Comparison of ENCODE assay signal across 11 mouse cellular contexts in the genomic region with DNA sequence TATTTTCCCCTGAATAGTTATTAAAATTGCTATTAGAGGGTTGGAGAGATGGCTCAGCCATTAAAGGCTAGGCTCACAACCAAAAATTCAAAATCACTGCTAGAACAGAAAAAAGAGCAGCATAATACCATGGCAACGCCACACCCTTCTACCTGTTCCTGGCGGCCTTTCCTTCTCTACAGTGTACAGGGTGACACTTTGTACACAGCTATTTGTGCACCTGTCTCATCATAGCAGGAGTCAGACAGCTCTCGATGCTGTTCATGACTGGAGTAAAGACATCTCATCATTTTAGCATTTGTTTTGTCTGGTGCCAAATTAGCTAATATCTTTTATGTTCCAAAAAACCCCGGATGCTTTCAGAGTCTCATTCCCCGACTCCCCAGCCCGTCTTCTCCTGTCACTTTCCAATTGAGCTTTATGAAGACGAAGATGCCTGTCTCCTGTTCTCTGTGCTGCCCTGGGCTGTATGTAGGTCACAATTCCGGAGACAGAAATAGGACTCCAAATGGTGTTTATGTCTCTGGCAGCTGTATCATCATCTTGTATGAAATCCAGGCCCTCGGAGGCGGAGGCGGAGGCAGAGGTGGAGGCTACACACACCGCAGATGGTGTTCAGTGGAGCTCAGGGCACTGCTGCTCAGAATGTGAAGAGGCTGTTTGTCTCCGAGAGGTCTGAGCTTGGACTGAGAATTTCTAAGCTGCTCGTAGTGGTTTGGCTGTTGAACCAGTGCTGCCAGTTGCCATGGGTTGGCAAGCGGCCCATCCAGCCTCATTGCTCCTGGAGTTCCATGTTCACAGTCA.
DNase-seq lines count a peak whose midpoint lies in the region; ATAC-seq and TF ChIP-seq lines count a peak whose summit lies in the region.
"Had no signal": no experiment of that assay in that cellular context is flagged by ENCODE, and none has a peak within 500 bp of the region (broad histone marks: within the 10 kb centered on the region; RNA-seq: fewer than 3 reads in every experiment).

No protein-coding gene starts in this region.

- H3K4me1 ChIP-seq in hindbrain, postnatal 0 days (ENCODE audit: insufficient read depth, low read length): no peaks in the 10 kb centered on the region
- no peaks in the 10 kb centered on the region for H3K4me1 ChIP-seq in hindbrain, embryonic 14.5 days (replicated peaks; ENCODE audit: control insufficient read depth, insufficient read depth, low read length)
- H3K4me1 ChIP-seq: heart, embryonic 13.5 days; liver, embryonic 13.5 days had no signal

- peak; percentile 43 for DNase-seq in hindbrain, postnatal 0 days (ENCODE audit: low spot score)
- DNase-seq in hindbrain, embryonic 14.5 days (ENCODE audit: low spot score): no peak
- peak; percentile 64 to 72 for DNase-seq in frontal cortex, postnatal 14 days (ENCODE audit: low spot score in 2 of 2)
- peak; percentile 75 to 77 for DNase-seq in left cerebral cortex, adult 2 months (ENCODE audit: extremely low spot score in 1 of 2, low spot score in 2 of 2)
- DNase-seq in right cerebral cortex, adult 2 months (ENCODE audit: low spot score in 2 of 2): peak; percentile 86
- DNase-seq in adrenal gland, adult 2 months: no peak
- DNase-seq in yolk sac, embryonic 10.5 days (ENCODE audit: low spot score): no peak
- DNase-seq in kidney, adult 8-10 months: no peak
- DNase-seq: liver, embryonic 13.5 days had no signal

- H3K4me3 ChIP-seq in hindbrain, postnatal 0 days (ENCODE audit: low read length): no peak overlapping the region
- H3K4me3 ChIP-seq in hindbrain, embryonic 14.5 days (replicated peaks; ENCODE audit: low read length): no peak overlapping the region
- H3K4me3 ChIP-seq in left cerebral cortex, adult 2 months: no peak overlapping the region
- H3K4me3 ChIP-seq: heart, embryonic 13.5 days; liver, embryonic 13.5 days had no signal

- no peak overlapping the region for H3K9ac ChIP-seq in hindbrain, postnatal 0 days (replicated peaks; ENCODE audit: low read length)
- no peak overlapping the region for H3K9ac ChIP-seq in hindbrain, embryonic 14.5 days
- H3K9ac ChIP-seq: heart, embryonic 13.5 days; liver, embryonic 13.5 days had no signal

- intact Hi-C loops in left cerebral cortex, adult 2 months (cut with DNase I): loop anchor here (2.0 to 5.0 kb wide), 3 partner anchors 91 to 334 kb away; no protein-coding TSS in a partner anchor

- ATAC-seq in hindbrain, postnatal 0 days: 0 out of 2 replicates have a peak, but pooled peaks have one; percentile 45
- ATAC-seq in hindbrain, embryonic 14.5 days (ENCODE audit: low FRiP score): no peak

- 64% methylated on average over 15 of the region's 15 CpGs for WGBS in hindbrain, postnatal 0 days
- WGBS in hindbrain, embryonic 14.5 days: 82% methylated on average over 15 of the region's 15 CpGs

- H3K9me3 ChIP-seq in hindbrain, postnatal 0 days (ENCODE audit: low read length): no peaks in the 10 kb centered on the region
- H3K9me3 ChIP-seq in hindbrain, embryonic 14.5 days (ENCODE audit: control insufficient read depth, low read length): no peaks in the 10 kb centered on the region
- H3K9me3 ChIP-seq: heart, embryonic 13.5 days; liver, embryonic 13.5 days had no signal

- H3K27me3 ChIP-seq in hindbrain, postnatal 0 days (ENCODE audit: insufficient read depth, low read length): no peaks in the 10 kb centered on the region
- no peaks in the 10 kb centered on the region for H3K27me3 ChIP-seq in hindbrain, embryonic 14.5 days (ENCODE audit: control insufficient read depth, insufficient read depth, low read length)
- H3K27me3 ChIP-seq: CH12.LX; liver, embryonic 13.5 days had no signal

- H3K4me2 ChIP-seq in hindbrain, postnatal 0 days (ENCODE audit: low read depth, low read length): no peak overlapping the region
- no peak overlapping the region for H3K4me2 ChIP-seq in hindbrain, embryonic 14.5 days (replicated peaks)
- H3K4me2 ChIP-seq: heart, embryonic 13.5 days; liver, embryonic 13.5 days had no signal

- no peak for TF ChIP-seq CTCF in hindbrain, postnatal 0 days (IDR thresholded peaks at IDR 0.05; ENCODE audit: low read depth)
- TF ChIP-seq CTCF in left cerebral cortex, adult 2 months (IDR thresholded peaks at IDR 0.05): no peak

- peak overlapping the region; percentile 32; the same call in 1 of the 2 replicates for H3K27ac ChIP-seq in hindbrain, postnatal 0 days
- no peak overlapping the region for H3K27ac ChIP-seq in hindbrain, embryonic 14.5 days
- H3K27ac ChIP-seq in left cerebral cortex, adult 2 months: peak overlapping the region; percentile 58
- H3K27ac ChIP-seq: heart, embryonic 13.5 days; liver, embryonic 13.5 days had no signal

- H3K36me3 ChIP-seq in hindbrain, postnatal 0 days (ENCODE audit: insufficient read depth, low read length): no peaks in the 10 kb centered on the region
- no peaks in the 10 kb centered on the region for H3K36me3 ChIP-seq in hindbrain, embryonic 14.5 days (replicated peaks; ENCODE audit: control insufficient read depth, insufficient read depth)
- H3K36me3 ChIP-seq: heart, embryonic 13.5 days; liver, embryonic 13.5 days had no signal

Comparison
In these comparisons a context has a peak if more than half of its experiments do, and no peak if none do; other contexts are left out.
1. DNase-seq: peak in hindbrain, postnatal 0 days (single experiment), frontal cortex, postnatal 14 days (2 of 2), left cerebral cortex, adult 2 months (2 of 2) and right cerebral cortex, adult 2 months (2 of 2); none in hindbrain, embryonic 14.5 days (single experiment), adrenal gland, adult 2 months (single experiment), yolk sac, embryonic 10.5 days (single experiment) and kidney, adult 8-10 months (0 of 2).